ENCODE assay signal across 16 mouse cellular contexts in genomic region chr6:86665560-86666307, GRCm38 (mm10). TPM values are rescaled to one million over a fixed set of nuclear protein-coding genes. Genes with fewer than 3 reads are reported as not detected.
A peak's percentile ranks its signal among the peaks of the same experiment; 100 is the strongest.
DNase-seq lines count a peak whose midpoint lies in the region; ATAC-seq and TF ChIP-seq lines count a peak whose summit lies in the region.
"Had no signal": no experiment of that assay in that cellular context is flagged by ENCODE, and none has a peak within 500 bp of the region (broad histone marks: within the 10 kb centered on the region; RNA-seq: fewer than 3 reads in every experiment).

No protein-coding gene starts in this region.

- H3K4me1 ChIP-seq in kidney, embryonic 16.5 days (ENCODE audit: insufficient read depth, low read length) = peaks cover 10% of the 10 kb centered on the region; the same call in 1 of the 2 replicates
- no peaks in the 10 kb centered on the region for H3K4me1 ChIP-seq in intestine, postnatal 0 days (replicated peaks; ENCODE audit: control insufficient read depth, insufficient read depth, low read length)
- H3K4me1 ChIP-seq in liver, embryonic 16.5 days (ENCODE audit: control insufficient read depth, low read depth, low read length) = peaks cover 56% of the 10 kb centered on the region

- H3K4me3 ChIP-seq in kidney, embryonic 16.5 days (ENCODE audit: low read length) = no peak overlapping the region
- no peak overlapping the region; the same call in 1 of the 2 replicates for H3K4me3 ChIP-seq in intestine, postnatal 0 days (ENCODE audit: low read depth, low read length)
- H3K4me3 ChIP-seq in liver, embryonic 16.5 days (ENCODE audit: low read depth, low read length) = peak overlapping the region; percentile 91
- H3K4me3 ChIP-seq: forebrain, embryonic 10.5 days; hindbrain, embryonic 12.5 days; limb, embryonic 12.5 days; midbrain, embryonic 13.5 days had no signal

- no peaks in the 10 kb centered on the region for H3K9me3 ChIP-seq in kidney, embryonic 16.5 days (ENCODE audit: low read length)
- H3K9me3 ChIP-seq in intestine, postnatal 0 days (ENCODE audit: control insufficient read depth) = no peaks in the 10 kb centered on the region
- H3K9me3 ChIP-seq in liver, embryonic 16.5 days (replicated peaks; ENCODE audit: control insufficient read depth, low read length) = no peaks in the 10 kb centered on the region
- H3K9me3 ChIP-seq: forebrain, embryonic 10.5 days; hindbrain, embryonic 12.5 days; limb, embryonic 12.5 days; midbrain, embryonic 13.5 days had no signal

- H3K36me3 ChIP-seq in kidney, embryonic 16.5 days (ENCODE audit: insufficient read depth, low read length) = peaks cover 21% of the 10 kb centered on the region
- H3K36me3 ChIP-seq in intestine, postnatal 0 days (ENCODE audit: control insufficient read depth, insufficient read depth) = peaks cover 43% of the 10 kb centered on the region
- H3K36me3 ChIP-seq in liver, embryonic 16.5 days (ENCODE audit: control insufficient read depth, insufficient read depth) = peaks cover 55% of the 10 kb centered on the region

- H3K9ac ChIP-seq in kidney, embryonic 16.5 days (replicated peaks; ENCODE audit: low read length) = no peak overlapping the region
- no peak overlapping the region for H3K9ac ChIP-seq in intestine, postnatal 0 days (ENCODE audit: low read depth, low read length)
- H3K9ac ChIP-seq in liver, embryonic 16.5 days (ENCODE audit: low read depth, low read length) = peak overlapping the region; percentile 95
- H3K9ac ChIP-seq: hindbrain, embryonic 12.5 days; limb, embryonic 12.5 days; midbrain, embryonic 13.5 days had no signal

- DNase-seq in kidney, adult 18-20 months = peak; percentile 22
- DNase-seq in B cell, adult 2 months = peak; percentile 25 to 27
- no peak for DNase-seq in right cerebral cortex, postnatal 36 days (ENCODE audit: low spot score in 2 of 2)
- DNase-seq in layer of hippocampus, adult 11-12 months (ENCODE audit: low spot score) = no peak
- no peak for DNase-seq in gastrocnemius, adult 18-20 months (ENCODE audit: low spot score)
- DNase-seq: cerebellum, adult 2 months; retina, postnatal 1 day; thymus, postnatal 4 days had no signal

- no peak overlapping the region for H3K27ac ChIP-seq in kidney, embryonic 16.5 days (ENCODE audit: low read length)
- H3K27ac ChIP-seq in intestine, postnatal 0 days (ENCODE audit: low read depth, low read length) = peak overlapping the region; percentile 29; the same call in 1 of the 2 replicates
- H3K27ac ChIP-seq in liver, embryonic 16.5 days (ENCODE audit: low read length) = peak overlapping the region; percentile 76
- H3K27ac ChIP-seq: forebrain, embryonic 10.5 days; hindbrain, embryonic 12.5 days; limb, embryonic 12.5 days; midbrain, embryonic 13.5 days had no signal

- no peak for ATAC-seq in kidney, embryonic 16.5 days (ENCODE audit: low FRiP score, low TSS enrichment)
- ATAC-seq in intestine, postnatal 0 days = no peak
- ATAC-seq in liver, embryonic 16.5 days (ENCODE audit: low read depth) = no peak
- ATAC-seq: midbrain, embryonic 13.5 days had no signal

- TF ChIP-seq CTCF in intestine, postnatal 0 days (IDR thresholded peaks at IDR 0.05; ENCODE audit: low read depth) = no peak

- no peak overlapping the region for H3K4me2 ChIP-seq in kidney, embryonic 16.5 days (replicated peaks; ENCODE audit: low read depth, low read length)
- H3K4me2 ChIP-seq in intestine, postnatal 0 days (replicated peaks; ENCODE audit: low read depth) = peak overlapping the region; percentile 82
- H3K4me2 ChIP-seq in liver, embryonic 16.5 days (ENCODE audit: low read depth, low read length) = peak overlapping the region; percentile 47
- H3K4me2 ChIP-seq: heart, embryonic 11.5 days; hindbrain, embryonic 12.5 days; limb, embryonic 12.5 days had no signal

- H3K27me3 ChIP-seq in kidney, embryonic 16.5 days (ENCODE audit: insufficient read depth, low read length) = no peaks in the 10 kb centered on the region
- no peaks in the 10 kb centered on the region for H3K27me3 ChIP-seq in intestine, postnatal 0 days (replicated peaks; ENCODE audit: control insufficient read depth, insufficient read depth, low read length)
- no peaks in the 10 kb centered on the region for H3K27me3 ChIP-seq in liver, embryonic 16.5 days (ENCODE audit: control insufficient read depth, insufficient read depth, low read depth, low read length)
- H3K27me3 ChIP-seq: hindbrain, embryonic 12.5 days; limb, embryonic 12.5 days; midbrain, embryonic 13.5 days had no signal

- WGBS in kidney, embryonic 16.5 days = 68% methylated on average over 17 of the region's 17 CpGs
- 49% methylated on average over 17 of the region's 17 CpGs for WGBS in intestine, postnatal 0 days
- 50% methylated on average over 17 of the region's 17 CpGs for WGBS in liver, embryonic 16.5 days (ENCODE audit: insufficient replicate concordance)

RNA-seq across cellular contexts. Expression of gene Mxd1, which starts 3.2 kb away (rescaled TPM):
- polyA plus RNA-seq in kidney, embryonic 16.5 days (2015; fragmentation: Nextera tagmentation; extraction: Ambion mirVana) = 11.8 and 11.9 TPM in 2 replicates
- 23.1 and 23.9 TPM in 2 replicates for polyA plus RNA-seq in intestine, postnatal 0 days (2015; fragmentation: Nextera tagmentation; extraction: Ambion mirVana)
- 51.6 and 53.8 TPM in 2 replicates for polyA plus RNA-seq in liver, embryonic 16.5 days (2015; fragmentation: Nextera tagmentation; extraction: Ambion mirVana)
- 1 to 10 TPM; 2.6 TPM for total RNA-seq in gastrocnemius, adult 18-20 months (2021)

RNA-seq across cellular contexts. Expression of gene Snrnp27, which starts 18.6 kb away (rescaled TPM):
- polyA plus RNA-seq in kidney, embryonic 16.5 days (2015; fragmentation: Nextera tagmentation; extraction: Ambion mirVana) = 95.5 and 102 TPM in 2 replicates
- 86.4 and 97.1 TPM in 2 replicates for polyA plus RNA-seq in intestine, postnatal 0 days (2015; fragmentation: Nextera tagmentation; extraction: Ambion mirVana)
- 35.6 and 47.6 TPM in 2 replicates for polyA plus RNA-seq in liver, embryonic 16.5 days (2015; fragmentation: Nextera tagmentation; extraction: Ambion mirVana)
- total RNA-seq in gastrocnemius, adult 18-20 months (2021) = 10 to 100 TPM; 77.6 to 78.6 TPM

RNA-seq across cellular contexts. Expression of gene Asprv1, which starts 37.8 kb away (rescaled TPM):
- 0.89 and 0.99 TPM in 2 replicates for polyA plus RNA-seq in kidney, embryonic 16.5 days (2015; fragmentation: Nextera tagmentation; extraction: Ambion mirVana)
- polyA plus RNA-seq in intestine, postnatal 0 days (2015; fragmentation: Nextera tagmentation; extraction: Ambion mirVana) = 1.3 and 1.6 TPM in 2 replicates
- 2.3 and 2.9 TPM in 2 replicates for polyA plus RNA-seq in liver, embryonic 16.5 days (2015; fragmentation: Nextera tagmentation; extraction: Ambion mirVana)
- not detected for total RNA-seq in gastrocnemius, adult 18-20 months (2021)
- polyA plus RNA-seq: heart, embryonic 11.5 days had no signal

Comparison
In these comparisons a context has a peak if more than half of its experiments do, and no peak if none do; other contexts are left out.
1. DNase-seq: peak in kidney, adult 18-20 months (single experiment) and B cell, adult 2 months (2 of 2); none in right cerebral cortex, postnatal 36 days (0 of 2), layer of hippocampus, adult 11-12 months (single experiment) and gastrocnemius, adult 18-20 months (single experiment).